Mouse (Mus musculus) liver, postnatal 0 days (tissue): ENCODE results near the gene Gm42715.

Experiments used
- CTCF ChIP-seq: sonication (generic); IDR thresholded peaks from 2 replicates; pipeline ENCODE4 v1.5.1; 2016; ENCODE audit warnings: antibody characterized with exemption, low read depth
- EP300 ChIP-seq: IDR thresholded peaks from 2 replicates; pipeline ENCODE4 v1.6.1; 2016; ENCODE audit warnings: antibody characterized with exemption, low read depth, mild to moderate bottlenecking

DNA sequence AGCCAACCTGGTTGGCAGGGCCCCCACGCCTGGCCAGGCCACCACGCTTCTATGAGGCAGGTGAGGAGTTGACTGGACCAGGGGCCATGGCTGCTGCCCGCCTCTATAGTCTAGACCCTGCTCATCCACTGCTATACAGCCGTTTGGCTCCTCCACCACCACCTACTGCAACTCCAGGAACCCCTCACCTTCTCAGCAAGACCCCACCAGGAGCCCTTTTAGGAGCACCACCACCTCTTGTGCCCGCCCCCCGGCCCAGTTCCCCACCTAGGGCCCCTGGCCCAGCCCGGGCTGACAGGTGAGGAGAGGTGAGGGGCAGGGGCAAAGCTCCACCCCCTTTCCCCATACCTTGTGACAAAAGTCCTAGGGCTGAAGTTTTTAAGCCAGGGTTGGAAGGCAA, 29.4 kb upstream of the Gm42715 start:
- TF ChIP-seq CTCF (no peak), EP300 (no peak)
